Mouse (Mus musculus): Measurements from ENCODE around the gene Sept12.

- TF ChIP-seq GATA1 (IDR thresholded peaks at IDR 0.05; ENCODE audit: low read length) (no peak), TAL1 (IDR thresholded peaks at IDR 0.05; ENCODE audit: low read length) (no peak)
Observed at GRCm38 (mm10) chr16:4976180-4976579, 21.5 kb downstream of the Sept12 start.
